In genomic region chrX:89978621-89979020, GRCm38 (mm10) we compare ENCODE assay signal across 20 mouse cellular contexts. TPM values are rescaled to one million over a fixed set of nuclear protein-coding genes. Genes with fewer than 3 reads are reported as not detected.
A peak's percentile ranks its signal among the peaks of the same experiment; 100 is the strongest.
DNase-seq lines count a peak whose midpoint lies in the region; ATAC-seq and TF ChIP-seq lines count a peak whose summit lies in the region.
"Had no signal": no experiment of that assay in that cellular context is flagged by ENCODE, and none has a peak within 500 bp of the region (broad histone marks: within the 10 kb centered on the region; RNA-seq: fewer than 3 reads in every experiment).

No protein-coding gene starts in this region.

- H3K27ac ChIP-seq in forebrain, embryonic 14.5 days (ENCODE audit: low read depth, low read length): no peak overlapping the region
- H3K27ac ChIP-seq in forebrain, embryonic 16.5 days (ENCODE audit: low read length): no peak overlapping the region
- no peak overlapping the region for H3K27ac ChIP-seq in liver, adult 2 months (replicated peaks; ENCODE audit: insufficient read depth, low read depth, low read length)
- H3K27ac ChIP-seq in liver, embryonic 11.5 days (ENCODE audit: low read depth, low read length): no peak overlapping the region
- H3K27ac ChIP-seq: liver, embryonic 12.5 days had no signal

- TF ChIP-seq POLR2A in liver, adult 2 months (IDR thresholded peaks at IDR 0.05; ENCODE audit: extremely low read depth, insufficient read depth, low read length): no peak

- no peaks in the 10 kb centered on the region for H3K27me3 ChIP-seq in forebrain, embryonic 14.5 days (replicated peaks; ENCODE audit: control insufficient read depth, insufficient read depth, low read length)
- H3K27me3 ChIP-seq in forebrain, embryonic 16.5 days (replicated peaks; ENCODE audit: control insufficient read depth, insufficient read depth, low read length): no peaks in the 10 kb centered on the region
- H3K27me3 ChIP-seq in liver, adult 2 months (ENCODE audit: control insufficient read depth, insufficient read depth, low read length): no peaks in the 10 kb centered on the region
- H3K27me3 ChIP-seq in liver, embryonic 11.5 days (replicated peaks; ENCODE audit: control insufficient read depth, insufficient read depth, low read length): no peaks in the 10 kb centered on the region
- H3K27me3 ChIP-seq in Patski: peaks cover 34% of the 10 kb centered on the region
- H3K27me3 ChIP-seq: liver, embryonic 12.5 days had no signal

- no peak overlapping the region for H3K4me3 ChIP-seq in forebrain, embryonic 14.5 days (ENCODE audit: low read depth, low read length)
- no peak overlapping the region for H3K4me3 ChIP-seq in forebrain, embryonic 16.5 days (replicated peaks; ENCODE audit: low read length)
- H3K4me3 ChIP-seq in liver, adult 2 months (ENCODE audit: insufficient read depth, low read depth, low read length): no peak overlapping the region
- no peak overlapping the region for H3K4me3 ChIP-seq in liver, embryonic 11.5 days (ENCODE audit: low read depth, low read length)
- H3K4me3 ChIP-seq: liver, embryonic 12.5 days had no signal

- H3K4me2 ChIP-seq in forebrain, embryonic 14.5 days (ENCODE audit: low read length): no peak overlapping the region
- H3K4me2 ChIP-seq in forebrain, embryonic 16.5 days (ENCODE audit: low read length): no peak overlapping the region
- H3K4me2 ChIP-seq in liver, embryonic 11.5 days: no peak overlapping the region
- H3K4me2 ChIP-seq: liver, embryonic 12.5 days had no signal

- no peak for TF ChIP-seq CTCF in liver, adult 2 months (IDR thresholded peaks at IDR 0.05; ENCODE audit: low read depth, low read length)
- TF ChIP-seq CTCF in Patski (IDR thresholded peaks at IDR 0.05): peak; percentile 50

- H3K79me2 ChIP-seq in liver, adult 2 months (ENCODE audit: control insufficient read depth, insufficient read depth, low read length): no peaks in the 10 kb centered on the region

- intact Hi-C loops in heart, postnatal 36 days (cut with DNase I): no loop called here

- no peak; the same call in 1 of the 2 replicates for ATAC-seq in forebrain, embryonic 14.5 days
- no peak for ATAC-seq in forebrain, embryonic 16.5 days
- no peak for ATAC-seq in liver, embryonic 11.5 days (replicated peaks; ENCODE audit: low FRiP score)
- ATAC-seq in Patski: no peak
- ATAC-seq: hindbrain, embryonic 16.5 days; liver, embryonic 12.5 days had no signal

- H3K4me1 ChIP-seq in forebrain, embryonic 14.5 days (ENCODE audit: control insufficient read depth, insufficient read depth, low read length): no peaks in the 10 kb centered on the region
- no peaks in the 10 kb centered on the region for H3K4me1 ChIP-seq in forebrain, embryonic 16.5 days (replicated peaks; ENCODE audit: control insufficient read depth, insufficient read depth, low read length)
- H3K4me1 ChIP-seq in liver, adult 2 months (ENCODE audit: control insufficient read depth, insufficient read depth, low read length): no peaks in the 10 kb centered on the region
- no peaks in the 10 kb centered on the region for H3K4me1 ChIP-seq in liver, embryonic 11.5 days (replicated peaks; ENCODE audit: control insufficient read depth, insufficient read depth, low read length)
- H3K4me1 ChIP-seq: liver, embryonic 12.5 days had no signal

- no peak overlapping the region for H3K9ac ChIP-seq in forebrain, embryonic 14.5 days (ENCODE audit: low read length)
- no peak overlapping the region for H3K9ac ChIP-seq in forebrain, embryonic 16.5 days (replicated peaks; ENCODE audit: low read depth, low read length)
- no peak overlapping the region for H3K9ac ChIP-seq in liver, adult 2 months (ENCODE audit: low read depth, low read length)
- H3K9ac ChIP-seq in liver, embryonic 11.5 days (ENCODE audit: low read depth, low read length): no peak overlapping the region
- H3K9ac ChIP-seq: liver, embryonic 12.5 days had no signal

- CTCF ChIA-PET in Patski (lab: Charles Lee): no interaction called here

- POLR2A ChIA-PET in Patski (lab: Charles Lee): interaction anchor here (0.6 kb wide), 1 partner anchor 951 kb away, joined by 3 read pairs; no protein-coding TSS in a partner anchor

- no peaks in the 10 kb centered on the region for H3K36me3 ChIP-seq in forebrain, embryonic 14.5 days (ENCODE audit: control insufficient read depth, insufficient read depth, low read length)
- no peaks in the 10 kb centered on the region for H3K36me3 ChIP-seq in forebrain, embryonic 16.5 days (ENCODE audit: control insufficient read depth, insufficient read depth)
- no peaks in the 10 kb centered on the region for H3K36me3 ChIP-seq in liver, adult 2 months (ENCODE audit: control insufficient read depth, insufficient read depth, low read length)
- H3K36me3 ChIP-seq in liver, embryonic 11.5 days (ENCODE audit: control insufficient read depth, insufficient read depth, low read length): no peaks in the 10 kb centered on the region
- H3K36me3 ChIP-seq: liver, embryonic 12.5 days had no signal

- in situ Hi-C loops in Patski (cut with MboI; ENCODE audit: low pct_unique_long_range_greater_than_20kb): no loop called here

- H3K9me3 ChIP-seq in forebrain, embryonic 14.5 days (replicated peaks; ENCODE audit: control insufficient read depth, low read length): no peaks in the 10 kb centered on the region
- no peaks in the 10 kb centered on the region for H3K9me3 ChIP-seq in forebrain, embryonic 16.5 days (ENCODE audit: control insufficient read depth, low read length)
- H3K9me3 ChIP-seq in liver, embryonic 11.5 days (ENCODE audit: control insufficient read depth, low read length): no peaks in the 10 kb centered on the region
- H3K9me3 ChIP-seq: liver, embryonic 12.5 days had no signal

- peak; percentile 51 for DNase-seq in forebrain, embryonic 14.5 days (ENCODE audit: low spot score)
- peak; percentile 56 for DNase-seq in liver, adult 2 months (ENCODE audit: extremely low read depth, low read depth, low spot score)
- DNase-seq in liver, embryonic 11.5 days (ENCODE audit: low spot score): no peak
- no peak for DNase-seq in Patski (ENCODE audit: low read depth, low spot score)
- DNase-seq in heart, postnatal 36 days: peak; percentile 22 to 43
- no peak for DNase-seq in gastrocnemius, adult 18-20 months (ENCODE audit: low spot score)
- DNase-seq in kidney, postnatal 36 days: no peak
- DNase-seq: kidney, adult 2 months; thymus, postnatal 4 days had no signal

RNA-seq across cellular contexts. Expression of gene 4930415L06Rik, which starts 46.0 kb away (rescaled TPM):
- polyA plus RNA-seq in forebrain, embryonic 14.5 days (2014; fragmentation: Nextera tagmentation; extraction: Ambion mirVana): not detected in 2 replicates
- polyA plus RNA-seq in forebrain, embryonic 16.5 days (2015; fragmentation: Nextera tagmentation; extraction: Ambion mirVana): not detected in 2 replicates
- total RNA-seq in liver, adult 2 months (2014; rRNA removed): not detected in 2 replicates
- not detected in 2 replicates for polyA plus RNA-seq in liver, adult 2 months (2012; rRNA removed)
- polyA plus RNA-seq in liver, embryonic 11.5 days (2014; fragmentation: Nextera tagmentation; extraction: Ambion mirVana): not detected in 2 replicates
- polyA plus RNA-seq in Patski (2021): not detected
- total RNA-seq in heart, postnatal 36 days (2021): not detected
- total RNA-seq in gastrocnemius, adult 18-20 months (2021): not detected
- total RNA-seq: ES-E14; granulocyte monocyte progenitor cell, adult 5-6 weeks; layer of hippocampus, adult 18-20 months; left cerebral cortex, postnatal 14 days; megakaryocyte progenitor cell, adult 5-6 weeks; monocyte, adult 5-6 weeks had no signal
- polyA plus RNA-seq: C2C12; cerebellum, adult 2 months; hindbrain, embryonic 16.5 days; kidney, adult 2 months; liver, embryonic 12.5 days had no signal

Comparison
In these comparisons a context has a peak if more than half of its experiments do, and no peak if none do; other contexts are left out.
1. DNase-seq: peak in forebrain, embryonic 14.5 days (single experiment), liver, adult 2 months (single experiment) and heart, postnatal 36 days (2 of 2); none in liver, embryonic 11.5 days (single experiment), Patski (single experiment), gastrocnemius, adult 18-20 months (single experiment) and kidney, postnatal 36 days (0 of 2).